ENCODE assay signal across 8 mouse cellular contexts in genomic region chr7:42692362-42693158, GRCm38 (mm10). TPM values are rescaled to one million over a fixed set of nuclear protein-coding genes. Genes with fewer than 3 reads are reported as not detected.
A peak's percentile ranks its signal among the peaks of the same experiment; 100 is the strongest.
DNase-seq lines count a peak whose midpoint lies in the region; ATAC-seq and TF ChIP-seq lines count a peak whose summit lies in the region.
"Not testable (repeated sequence)": the region's sequence is repeated elsewhere in the genome, so short reads cannot be mapped to it uniquely, and the experiment has no call there.

Gene Zfp975, minus strand, starts transcription at chr7:42692742.

- TF ChIP-seq POLR2A in thymus, adult 2 months (IDR thresholded peaks at IDR 0.05; ENCODE audit: control insufficient read depth, extremely low read depth, insufficient read depth, low read length, poor library complexity) = not testable (repeated sequence)

- ATAC-seq in hindbrain, embryonic 11.5 days (ENCODE audit: low FRiP score) = peak; percentile 99
- ATAC-seq in lung, embryonic 16.5 days (ENCODE audit: low read depth) = peak; percentile 97

- H3K4me2 ChIP-seq in hindbrain, embryonic 11.5 days (replicated peaks; ENCODE audit: low read depth, low read length) = peak within 1 kb of the TSS; percentile 39
- peak within 1 kb of the TSS; percentile 57 for H3K4me2 ChIP-seq in lung, embryonic 16.5 days (ENCODE audit: low read depth, low read length)

- not testable (repeated sequence) for H3K36me3 ChIP-seq in hindbrain, embryonic 11.5 days (ENCODE audit: control insufficient read depth, insufficient read depth, low read length); lung, embryonic 16.5 days (ENCODE audit: control insufficient read depth, insufficient read depth, low read length); thymus, adult 2 months (ENCODE audit: control insufficient read depth, insufficient read depth, low read length)

- H3K27me3 ChIP-seq in hindbrain, embryonic 11.5 days (ENCODE audit: control insufficient read depth, insufficient read depth, low read length); lung, embryonic 16.5 days (ENCODE audit: control insufficient read depth, insufficient read depth, low read depth, low read length); thymus, adult 2 months (ENCODE audit: control insufficient read depth, insufficient read depth, low read length): not testable (repeated sequence)

- not testable (repeated sequence) for TF ChIP-seq CTCF in thymus, adult 2 months (IDR thresholded peaks at IDR 0.05; ENCODE audit: borderline replicate concordance, control insufficient read depth, extremely low read depth, insufficient read depth, low read length, poor library complexity)

- H3K4me3 ChIP-seq in hindbrain, embryonic 11.5 days (ENCODE audit: low read depth, low read length) = peak within 1 kb of the TSS; percentile 41
- peak within 1 kb of the TSS; percentile 62 for H3K4me3 ChIP-seq in lung, embryonic 16.5 days (ENCODE audit: low read length)
- peak within 1 kb of the TSS; percentile 97 for H3K4me3 ChIP-seq in thymus, adult 2 months (ENCODE audit: control insufficient read depth, insufficient read depth, low read length)

- not testable (repeated sequence) for H3K4me1 ChIP-seq in hindbrain, embryonic 11.5 days (replicated peaks; ENCODE audit: control insufficient read depth, insufficient read depth, low read length); lung, embryonic 16.5 days (replicated peaks; ENCODE audit: control insufficient read depth, insufficient read depth, low read length); thymus, adult 2 months (replicated peaks; ENCODE audit: control insufficient read depth, insufficient read depth, low read length)

- not testable (repeated sequence) for H3K9me3 ChIP-seq in hindbrain, embryonic 11.5 days (ENCODE audit: control insufficient read depth, low read length); lung, embryonic 16.5 days (ENCODE audit: control insufficient read depth, low read length)

- not testable (repeated sequence) for H3K27ac ChIP-seq in hindbrain, embryonic 11.5 days (ENCODE audit: low read depth, low read length); thymus, adult 2 months (ENCODE audit: control insufficient read depth, insufficient read depth, low read length)
- peak within 1 kb of the TSS; percentile 89 for H3K27ac ChIP-seq in lung, embryonic 16.5 days (ENCODE audit: low read length)

- WGBS in hindbrain, embryonic 11.5 days = 2% methylated on average over 23 of the region's 23 CpGs
- WGBS in lung, embryonic 16.5 days = under 1% methylated on average over 23 of the region's 23 CpGs
- WGBS in thymus, adult 2 months = 1% methylated on average over 23 of the region's 23 CpGs

- DNase-seq in R1 (ENCODE audit: low read depth, low spot score) = peak; percentile 93
- peak; percentile 81 to 83 for DNase-seq in cerebellum, postnatal 14 days
- peak; percentile 73 to 83 for DNase-seq in frontal cortex, postnatal 10 days (ENCODE audit: low spot score in 2 of 2)
- DNase-seq in hindbrain, embryonic 11.5 days (ENCODE audit: low spot score) = peak; percentile 74
- DNase-seq in layer of hippocampus, adult 9-11 months = peak; percentile 90
- DNase-seq in ovary, adult 18-20 months (ENCODE audit: low spot score) = peak; percentile 82
- peak; percentile 64 for DNase-seq in thymus, adult 2 months

- peak within 1 kb of the TSS; percentile 50 for H3K9ac ChIP-seq in hindbrain, embryonic 11.5 days (ENCODE audit: low read depth, low read length)
- H3K9ac ChIP-seq in lung, embryonic 16.5 days (ENCODE audit: low read length) = peak within 1 kb of the TSS; percentile 69

RNA-seq across cellular contexts. Expression of gene Zfp975, which starts in this region (rescaled TPM):
- polyA plus RNA-seq in hindbrain, embryonic 11.5 days (2014; fragmentation: Nextera tagmentation; extraction: Ambion mirVana) = 8.5 and 8.9 TPM in 2 replicates
- 9.8 and 10.2 TPM in 2 replicates for polyA plus RNA-seq in lung, embryonic 16.5 days (2015; fragmentation: Nextera tagmentation; extraction: Ambion mirVana)
- 0.23 and 0.43 TPM in 2 replicates for polyA plus RNA-seq in thymus, adult 2 months (2012; rRNA removed)

Comparison
In these comparisons a context has a peak if more than half of its experiments do, and no peak if none do; other contexts are left out.
1. Peak in DNase-seq and H3K4me3 ChIP-seq in thymus, adult 2 months; RNA of the gene not detected or under 1 TPM.
2. H3K4me3 ChIP-seq: peak in every context shown above with its lines; median percentile 97 in thymus, adult 2 months; 62 in lung, embryonic 16.5 days; 41 in hindbrain, embryonic 11.5 days.